Mouse (Mus musculus): Measurements from ENCODE around the gene Pop5. TPM values are rescaled to one million over a fixed set of nuclear protein-coding genes. Genes with fewer than 3 reads are reported as not detected.

The Pop5 gene
- total and polyA plus RNA-seq, 2 experiments from 2014 or later, result 41.5 to 101 TPM

DNA sequence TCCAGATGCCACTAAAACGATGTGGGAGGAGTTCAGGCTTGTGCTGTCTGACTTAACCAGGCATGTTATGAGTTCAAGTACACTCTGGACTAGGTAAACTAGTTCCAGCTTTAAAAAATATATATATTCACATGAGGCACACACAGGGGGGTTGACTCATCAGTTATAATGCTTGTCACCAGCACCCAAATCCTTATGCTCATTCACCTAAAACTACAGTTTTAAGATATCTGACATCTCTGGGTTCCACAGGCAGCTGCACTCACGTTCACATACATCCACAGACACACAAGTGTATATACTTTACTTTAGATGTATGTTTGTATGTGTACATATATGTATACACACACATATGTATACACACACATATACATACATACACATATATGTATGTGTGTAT is 43.1 kb downstream of the Pop5 start:
- no peak overlapping the region for H3K9ac ChIP-seq (replicated peaks; ENCODE audit: low read length, poor library complexity, severe bottlenecking)
- TF ChIP-seq CTCF (IDR thresholded peaks at IDR 0.05), result no peak
- 58% methylated on average over 2 of the region's 2 CpGs for WGBS
- no peak overlapping the region for H3K27ac ChIP-seq (ENCODE audit: low read depth, low read length)
- H3K4me2 ChIP-seq (ENCODE audit: low read depth, low read length, poor library complexity, severe bottlenecking), result no peak overlapping the region
- H3K9me3 ChIP-seq (ENCODE audit: low read length), result no peaks in the 10 kb centered on the region
- peaks cover 8% of the 10 kb centered on the region for H3K36me3 ChIP-seq (ENCODE audit: insufficient read depth, low read length)
- no peaks in the 10 kb centered on the region for H3K27me3 ChIP-seq (ENCODE audit: insufficient read depth, low read length)
- no peaks in the 10 kb centered on the region for H3K4me1 ChIP-seq (ENCODE audit: insufficient read depth, low read length)
- no peak overlapping the region for H3K4me3 ChIP-seq (ENCODE audit: low read depth, low read length)
- ATAC-seq (ENCODE audit: low FRiP score) (no peak), DNase-seq (ENCODE audit: low spot score) (no peak)

DNA sequence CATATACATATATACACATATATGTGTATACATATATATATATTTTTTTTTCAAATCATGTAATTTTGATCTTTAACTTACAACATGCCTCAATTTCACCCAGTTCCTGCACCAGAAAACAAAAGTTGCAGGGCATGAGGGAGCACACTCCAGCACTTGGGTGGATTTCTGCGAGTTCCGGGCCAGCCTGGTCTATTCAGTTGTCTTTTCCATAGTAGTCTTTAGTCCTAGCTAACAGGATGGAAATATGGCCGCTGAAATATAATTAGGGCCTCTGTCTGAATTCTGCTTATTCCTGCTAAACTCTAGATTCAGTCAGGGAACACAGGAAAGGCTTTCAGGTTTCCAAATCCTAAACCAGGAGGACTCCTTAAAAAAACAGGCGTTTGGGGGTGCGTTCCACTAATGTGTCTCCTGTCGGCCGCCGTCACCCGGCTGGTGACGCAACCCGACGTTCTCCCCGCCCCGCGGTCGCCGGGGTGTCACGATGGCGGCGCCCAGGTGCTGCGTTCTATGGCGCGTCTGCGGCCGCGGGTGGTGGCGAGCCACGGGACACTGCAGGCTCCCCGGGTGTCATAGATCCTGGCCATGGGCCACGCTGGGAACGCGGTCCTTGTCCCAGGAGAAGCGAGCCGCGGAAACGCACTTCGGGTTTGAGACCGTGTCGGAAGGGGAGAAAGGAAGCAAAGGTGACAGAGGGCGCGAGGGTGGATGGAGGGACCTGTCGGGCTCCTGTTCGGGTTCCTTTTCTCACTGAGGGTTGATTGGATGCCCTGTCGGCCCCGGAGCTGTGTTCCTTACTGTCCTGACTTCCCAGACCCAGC is 43.8 kb downstream of the Pop5 start, which contains the start of gene Coq5:
Gene Coq5 (plus strand): TSS at position 441 of the 824 bp plus-strand sequence.
- DNase-seq (ENCODE audit: low spot score) (peak; percentile 87), ATAC-seq (ENCODE audit: low FRiP score) (peak; percentile 74)
- Histone ChIP-seq H3K9me3 (ENCODE audit: low read length) (no peaks in the 10 kb centered on the region), H3K36me3 (ENCODE audit: insufficient read depth, low read length) (peaks cover 15% of the 10 kb centered on the region), H3K4me1 (ENCODE audit: insufficient read depth, low read length) (no peaks in the 10 kb centered on the region), H3K27ac (ENCODE audit: low read depth, low read length) (peak within 1 kb of the TSS; percentile 69), H3K27me3 (ENCODE audit: insufficient read depth, low read length) (no peaks in the 10 kb centered on the region), H3K4me2 (ENCODE audit: low read depth, low read length, poor library complexity, severe bottlenecking) (peak within 1 kb of the TSS; percentile 81), H3K4me3 (ENCODE audit: low read depth, low read length) (peak within 1 kb of the TSS; percentile 88), H3K9ac (replicated peaks; ENCODE audit: low read length, poor library complexity, severe bottlenecking) (peak within 1 kb of the TSS; percentile 81)
- 4% methylated on average over 45 of the region's 45 CpGs for whole genome bisulfite sequencing
- TF ChIP-seq CTCF (IDR thresholded peaks at IDR 0.05), result no peak

DNA sequence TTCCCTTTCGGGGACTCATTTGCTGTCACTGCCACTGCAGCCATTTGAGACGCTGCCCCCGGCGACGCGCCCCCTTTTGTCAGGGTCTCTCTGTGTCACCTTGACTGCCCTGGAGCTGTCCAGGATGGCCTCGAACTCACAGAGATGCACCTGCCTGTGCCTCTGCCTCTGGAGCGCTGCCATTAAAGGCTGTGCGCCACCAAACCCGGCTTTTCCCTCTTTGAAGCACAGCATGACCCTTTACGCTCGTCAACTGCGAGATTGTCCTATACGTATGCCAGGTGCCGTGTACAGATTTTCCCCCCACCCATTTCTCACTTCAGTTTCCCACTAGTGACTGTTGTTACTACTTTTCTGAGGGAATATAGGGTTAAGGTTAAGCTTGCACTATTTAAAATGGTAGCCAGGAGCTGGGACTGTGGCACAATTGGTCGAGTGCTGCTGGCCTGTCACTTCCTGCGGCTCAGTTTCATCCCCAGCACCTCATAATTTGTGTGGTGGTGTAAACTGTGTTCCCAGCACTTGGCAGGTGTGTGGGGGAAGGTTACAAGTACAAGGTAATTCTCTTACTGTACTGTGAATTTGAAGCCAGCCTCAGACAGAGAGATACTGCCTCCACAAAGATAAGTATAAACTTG is 44.5 kb downstream of the Pop5 start:
- Histone ChIP-seq H3K9ac (replicated peaks; ENCODE audit: low read length, poor library complexity, severe bottlenecking) (peak overlapping the region; percentile 81), H3K27ac (ENCODE audit: low read depth, low read length) (peak overlapping the region; percentile 69), H3K4me2 (ENCODE audit: low read depth, low read length, poor library complexity, severe bottlenecking) (peak overlapping the region; percentile 81), H3K36me3 (ENCODE audit: insufficient read depth, low read length) (peaks cover 17% of the 10 kb centered on the region), H3K9me3 (ENCODE audit: low read length) (no peaks in the 10 kb centered on the region), H3K4me1 (ENCODE audit: insufficient read depth, low read length) (no peaks in the 10 kb centered on the region), H3K27me3 (ENCODE audit: insufficient read depth, low read length) (no peaks in the 10 kb centered on the region), H3K4me3 (ENCODE audit: low read depth, low read length) (peak overlapping the region; percentile 88)
- 9% methylated on average over 17 of the region's 17 CpGs for WGBS
- no peak for TF ChIP-seq CTCF (IDR thresholded peaks at IDR 0.05)
- DNase-seq (ENCODE audit: low spot score) (peak; percentile 8), ATAC-seq (ENCODE audit: low FRiP score) (0 out of 2 replicates have a peak, but pooled peaks have one; percentile 31)

DNA sequence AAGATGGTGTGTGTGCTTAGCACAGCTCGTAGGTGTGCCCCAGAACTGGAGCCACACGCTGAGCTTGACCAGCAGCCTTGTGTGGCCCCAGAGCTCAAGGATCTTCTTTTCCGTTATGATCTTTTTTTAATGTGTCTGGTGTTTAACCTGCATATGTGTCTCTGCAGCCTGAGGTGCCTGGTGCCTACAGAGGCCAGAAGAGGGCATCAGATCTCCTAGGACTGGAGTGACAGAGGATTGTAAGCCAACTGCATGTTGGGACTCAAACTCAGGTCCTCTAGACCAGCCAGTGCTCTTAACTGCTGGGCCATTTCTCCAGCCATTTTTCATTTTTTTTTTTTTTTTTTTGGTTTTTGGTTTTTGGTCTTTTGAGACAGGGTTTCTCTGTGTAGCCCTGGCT is 49.1 kb downstream of the Pop5 start:
- DNase-seq (ENCODE audit: low spot score), result no peak
- H3K27ac ChIP-seq (ENCODE audit: low read depth, low read length), result no peak overlapping the region
- H3K27me3 ChIP-seq (ENCODE audit: insufficient read depth, low read length), result no peaks in the 10 kb centered on the region
- no peak for ATAC-seq (ENCODE audit: low FRiP score)
- no peak overlapping the region for H3K9ac ChIP-seq (replicated peaks; ENCODE audit: low read length, poor library complexity, severe bottlenecking)
- peaks cover 17% of the 10 kb centered on the region for H3K36me3 ChIP-seq (ENCODE audit: insufficient read depth, low read length)
- peak; percentile 49 for TF ChIP-seq CTCF (IDR thresholded peaks at IDR 0.05)
- H3K4me2 ChIP-seq (ENCODE audit: low read depth, low read length, poor library complexity, severe bottlenecking), result no peak overlapping the region
- WGBS, result 95% methylated on average over 3 of the region's 3 CpGs
- no peaks in the 10 kb centered on the region for H3K9me3 ChIP-seq (ENCODE audit: low read length)
- no peaks in the 10 kb centered on the region for H3K4me1 ChIP-seq (ENCODE audit: insufficient read depth, low read length)
- no peak overlapping the region for H3K4me3 ChIP-seq (ENCODE audit: low read depth, low read length)

DNA sequence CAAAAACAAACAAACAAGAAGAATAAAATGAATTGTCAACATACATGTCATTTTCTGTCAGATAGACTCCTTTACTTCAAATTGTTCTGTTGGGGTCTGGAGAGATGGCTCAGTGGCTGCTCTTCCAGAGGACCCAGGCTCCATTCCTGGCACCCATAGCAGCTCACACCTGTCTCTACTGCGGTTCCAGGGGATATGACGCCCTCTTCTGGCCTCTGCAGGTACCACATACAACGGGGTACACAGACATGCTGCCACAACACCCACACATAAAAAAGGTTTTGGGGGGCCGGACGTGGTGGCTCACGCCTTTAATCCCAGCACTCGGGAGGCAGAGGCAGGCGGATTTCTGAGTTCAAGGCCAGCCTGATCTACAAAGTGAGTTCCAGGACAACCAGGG is 58.5 kb downstream of the Pop5 start:
- Histone ChIP-seq H3K36me3 (ENCODE audit: insufficient read depth, low read length) (peaks cover 42% of the 10 kb centered on the region), H3K27me3 (ENCODE audit: insufficient read depth, low read length) (no peaks in the 10 kb centered on the region), H3K4me1 (ENCODE audit: insufficient read depth, low read length) (peaks cover 5% of the 10 kb centered on the region; the same call in 1 of the 2 replicates), H3K9ac (replicated peaks; ENCODE audit: low read length, poor library complexity, severe bottlenecking) (no peak overlapping the region), H3K4me2 (ENCODE audit: low read depth, low read length, poor library complexity, severe bottlenecking) (no peak overlapping the region), H3K27ac (ENCODE audit: low read depth, low read length) (no peak overlapping the region), H3K9me3 (ENCODE audit: low read length) (no peaks in the 10 kb centered on the region), H3K4me3 (ENCODE audit: low read depth, low read length) (no peak overlapping the region)
- WGBS, result 89% methylated on average over 8 of the region's 8 CpGs
- TF ChIP-seq CTCF (IDR thresholded peaks at IDR 0.05), result peak; percentile 49
- no peak for ATAC-seq (ENCODE audit: low FRiP score)
- no peak for DNase-seq (ENCODE audit: low spot score)

Other genes with a start within 250 kb of the Pop5 start
- gene Sppl3, start 224.7 kb upstream of the Pop5 start, total RNA-seq (2014; rRNA removed), result 153 TPM in 2 replicates
- 34.9 and 37.1 TPM in 2 replicates for gene Sppl3, start 224.7 kb upstream of the Pop5 start, polyA plus RNA-seq (2015; fragmentation: Nextera tagmentation; extraction: Ambion mirVana)
- gene Gm10401, start 137.5 kb upstream of the Pop5 start, total RNA-seq (2014; rRNA removed), result not detected in 2 replicates
- gene Gm10401, start 137.5 kb upstream of the Pop5 start, polyA plus RNA-seq (2015; fragmentation: Nextera tagmentation; extraction: Ambion mirVana), result 42.9 and 44.1 TPM in 2 replicates
- gene Acads, start 116.5 kb upstream of the Pop5 start, total RNA-seq (2014; rRNA removed), result 16.5 and 17.4 TPM in 2 replicates
- 13.4 and 14.1 TPM in 2 replicates for gene Acads, start 116.5 kb upstream of the Pop5 start, polyA plus RNA-seq (2015; fragmentation: Nextera tagmentation; extraction: Ambion mirVana)
- gene Unc119b, start 100.9 kb upstream of the Pop5 start, total RNA-seq (2014; rRNA removed), result 28.4 and 30.0 TPM in 2 replicates
- gene Unc119b, start 100.9 kb upstream of the Pop5 start, polyA plus RNA-seq (2015; fragmentation: Nextera tagmentation; extraction: Ambion mirVana), result 16.9 and 18.4 TPM in 2 replicates
- gene Mlec, start 77.7 kb upstream of the Pop5 start, total RNA-seq (2014; rRNA removed), result 61.7 and 64.6 TPM in 2 replicates
- gene Mlec, start 77.7 kb upstream of the Pop5 start, polyA plus RNA-seq (2015; fragmentation: Nextera tagmentation; extraction: Ambion mirVana), result 11.4 and 16.2 TPM in 2 replicates
- 15.5 and 29.8 TPM in 2 replicates for gene Cabp1, start 41.5 kb upstream of the Pop5 start, total RNA-seq (2014; rRNA removed)
- 11.1 and 12.7 TPM in 2 replicates for gene Cabp1, start 41.5 kb upstream of the Pop5 start, polyA plus RNA-seq (2015; fragmentation: Nextera tagmentation; extraction: Ambion mirVana)
- gene Rnf10, start 37.1 kb downstream of the Pop5 start, total RNA-seq (2014; rRNA removed), result 103 and 118 TPM in 2 replicates
- gene Rnf10, start 37.1 kb downstream of the Pop5 start, polyA plus RNA-seq (2015; fragmentation: Nextera tagmentation; extraction: Ambion mirVana), result 154 and 158 TPM in 2 replicates
- gene Coq5, start 43.8 kb downstream of the Pop5 start, total RNA-seq (2014; rRNA removed), result 29.6 and 36.7 TPM in 2 replicates
- gene Coq5, start 43.8 kb downstream of the Pop5 start, polyA plus RNA-seq (2015; fragmentation: Nextera tagmentation; extraction: Ambion mirVana), result 42.8 and 43.5 TPM in 2 replicates
- 196 and 214 TPM in 2 replicates for gene Dynll1, start 65.2 kb downstream of the Pop5 start, total RNA-seq (2014; rRNA removed)
- gene Dynll1, start 65.2 kb downstream of the Pop5 start, polyA plus RNA-seq (2015; fragmentation: Nextera tagmentation; extraction: Ambion mirVana), result 893 and 930 TPM in 2 replicates
- 44.1 and 45.5 TPM in 2 replicates for gene Srsf9, start 91.3 kb downstream of the Pop5 start, total RNA-seq (2014; rRNA removed)
- gene Srsf9, start 91.3 kb downstream of the Pop5 start, polyA plus RNA-seq (2015; fragmentation: Nextera tagmentation; extraction: Ambion mirVana), result 88.0 and 93.8 TPM in 2 replicates
- gene Gatc, start 105.3 kb downstream of the Pop5 start, total RNA-seq (2014; rRNA removed), result 17.6 and 27.8 TPM in 2 replicates
- gene Gatc, start 105.3 kb downstream of the Pop5 start, polyA plus RNA-seq (2015; fragmentation: Nextera tagmentation; extraction: Ambion mirVana), result 39.2 and 42.4 TPM in 2 replicates
- 10.7 and 16.9 TPM in 2 replicates for gene Triap1, start 105.4 kb downstream of the Pop5 start, total RNA-seq (2014; rRNA removed)
- 53.8 and 54.5 TPM in 2 replicates for gene Triap1, start 105.4 kb downstream of the Pop5 start, polyA plus RNA-seq (2015; fragmentation: Nextera tagmentation; extraction: Ambion mirVana)
- gene Cox6a1, start 113.1 kb downstream of the Pop5 start, total RNA-seq (2014; rRNA removed), result 1,189 and 1,342 TPM in 2 replicates
- 1,504 and 1,624 TPM in 2 replicates for gene Cox6a1, start 113.1 kb downstream of the Pop5 start, polyA plus RNA-seq (2015; fragmentation: Nextera tagmentation; extraction: Ambion mirVana)
- gene Msi1, start 193.8 kb downstream of the Pop5 start, total RNA-seq (2014; rRNA removed), result 72.5 and 82.9 TPM in 2 replicates
- 41.1 and 52.1 TPM in 2 replicates for gene Msi1, start 193.8 kb downstream of the Pop5 start, polyA plus RNA-seq (2015; fragmentation: Nextera tagmentation; extraction: Ambion mirVana)
- gene Pla2g1b, start 230.4 kb downstream of the Pop5 start, total RNA-seq (2014; rRNA removed), result not detected in 2 replicates
- not detected in 2 replicates for gene Pla2g1b, start 230.4 kb downstream of the Pop5 start, polyA plus RNA-seq (2015; fragmentation: Nextera tagmentation; extraction: Ambion mirVana)
- gene Sirt4, start 248.9 kb downstream of the Pop5 start, total RNA-seq (2014; rRNA removed), result 19.5 and 25.6 TPM in 2 replicates
- 22.4 and 27.0 TPM in 2 replicates for gene Sirt4, start 248.9 kb downstream of the Pop5 start, polyA plus RNA-seq (2015; fragmentation: Nextera tagmentation; extraction: Ambion mirVana)